Mouse (Mus musculus): ENCODE measurements around the gene Proser1.

GRCm38 (mm10) chr3:53462701-53463045, 793 bp upstream of the Proser1 start:
- TF ChIP-seq CTCF (conservative IDR thresholded peaks at IDR 0.05; ENCODE audit: insufficient read depth, insufficient read length, low read depth, low read length) (0 out of 2 replicates have a peak, but pooled peaks have one; percentile 13), POLR2A (IDR thresholded peaks at IDR 0.05; ENCODE audit: low read depth, low read length) (no peak)

Data from kidney, adult 2 months (tissue).